Mouse (Mus musculus) hindbrain, embryonic 16.5 days (tissue): ENCODE data around the gene Tcf23. TPM values are rescaled to one million over a fixed set of nuclear protein-coding genes. Genes with fewer than 3 reads are reported as not detected.
"Not testable (repeated sequence)": the region's sequence is repeated elsewhere in the genome, so short reads cannot be mapped to it uniquely, and the experiment has no call there.

Source experiments
- ATAC-seq: fragments of 200-750 bp; cut with Nextera tagmentation; 2 replicates; pipeline ENCODE4 v1.8.0; 2017; ENCODE audit warnings: moderate TSS enrichment, moderate library complexity
- H3K27ac ChIP-seq: fragments of 300-500 bp; sonication (generic); 2 replicates; pipeline ENCODE4 v1.5.1; 2014; ENCODE audit warnings: low read depth, mild to moderate bottlenecking, control low read depth, low read length, moderate library complexity
- H3K27me3 ChIP-seq: fragments of 300-500 bp; sonication (generic); replicated peaks from 2 replicates; pipeline ENCODE4 v1.6.1; 2014; ENCODE audit warnings: low read length; ENCODE audit not compliant: control insufficient read depth, insufficient read depth
- H3K36me3 ChIP-seq: fragments of 300-500 bp; sonication (generic); 2 replicates; pipeline ENCODE4 v1.6.1; 2014; ENCODE audit warnings: mild to moderate bottlenecking, low read length, moderate library complexity, mixed read lengths; ENCODE audit not compliant: control insufficient read depth, insufficient read depth
- H3K4me1 ChIP-seq: fragments of 300-500 bp; sonication (generic); 2 replicates; pipeline ENCODE4 v1.6.1; 2014; ENCODE audit warnings: low read depth, low read length; ENCODE audit not compliant: control insufficient read depth, insufficient read depth
- H3K4me2 ChIP-seq: fragments of 300-500 bp; sonication (generic); 2 replicates; pipeline ENCODE4 v1.6.1; 2014; ENCODE audit warnings: mild to moderate bottlenecking, low read length, control low read depth, moderate library complexity
- H3K4me3 ChIP-seq: fragments of 300-500 bp; sonication (generic); 2 replicates; pipeline ENCODE4 v1.5.1; 2014; ENCODE audit warnings: mild to moderate bottlenecking, low read length, control low read depth, moderate library complexity
- H3K9ac ChIP-seq: fragments of 300-500 bp; sonication (generic); 2 replicates; pipeline ENCODE4 v1.6.1; 2014; ENCODE audit warnings: low read depth, mild to moderate bottlenecking, control low read depth, low read length, moderate library complexity
- H3K9me3 ChIP-seq: fragments of 300-500 bp; sonication (generic); 2 replicates; pipeline ENCODE4 v1.6.1; 2014; ENCODE audit warnings: mild to moderate bottlenecking, low read length, moderate library complexity; ENCODE audit not compliant: control insufficient read depth
- WGBS: fragments of 180-500 bp; shearing (Covaris S2); extraction: QIAGEN DNeasy Blood & Tissue Kit; methylation state at CpG from one replicate; pipeline ENCODE4 v1.1.7; 2014; 5-methylcytosine and 5-hydroxymethylcytosine counted together
- polyA plus RNA-seq: library from polyadenylated mRNA; unstranded; fragments of >200 nt; fragmentation: Nextera tagmentation; extraction: Ambion mirVana; gene quantifications from 2 replicates; pipeline ENCODE4 v1.2.1, GENCODE M21; 2015

Tcf23 gene
- polyA plus RNA-seq, 1 experiment from 2014 or later, result not detected

DNA sequence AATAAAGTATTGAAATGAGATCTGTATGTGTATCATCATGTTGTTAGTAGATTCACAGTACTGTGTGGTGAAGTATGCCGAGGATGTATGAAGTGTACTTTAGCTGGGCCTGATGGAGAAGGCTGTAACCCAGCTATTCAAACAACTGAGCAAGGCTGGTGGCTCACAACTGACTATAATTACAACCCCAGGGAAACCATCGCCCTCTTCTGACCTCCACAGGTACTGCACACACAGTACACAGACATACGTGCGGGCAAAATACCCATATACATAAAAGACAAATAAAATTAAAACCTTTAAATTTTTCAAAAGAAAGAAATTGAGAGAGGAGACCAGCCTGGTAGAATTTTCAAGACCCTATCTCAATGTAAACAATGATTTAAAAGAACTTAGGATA, 33.1 kb downstream of the Tcf23 start:
- Histone ChIP-seq H3K4me1 (no peaks in the 10 kb centered on the region), H3K9me3 (no peaks in the 10 kb centered on the region), H3K4me3 (no peak overlapping the region), H3K27ac (no peak overlapping the region), H3K4me2 (no peak overlapping the region), H3K9ac (no peak overlapping the region), H3K27me3 (no peaks in the 10 kb centered on the region), H3K36me3 (no peaks in the 10 kb centered on the region)
- no peak for ATAC-seq
- WGBS, result 75% methylated on average over 4 of the region's 4 CpGs

DNA sequence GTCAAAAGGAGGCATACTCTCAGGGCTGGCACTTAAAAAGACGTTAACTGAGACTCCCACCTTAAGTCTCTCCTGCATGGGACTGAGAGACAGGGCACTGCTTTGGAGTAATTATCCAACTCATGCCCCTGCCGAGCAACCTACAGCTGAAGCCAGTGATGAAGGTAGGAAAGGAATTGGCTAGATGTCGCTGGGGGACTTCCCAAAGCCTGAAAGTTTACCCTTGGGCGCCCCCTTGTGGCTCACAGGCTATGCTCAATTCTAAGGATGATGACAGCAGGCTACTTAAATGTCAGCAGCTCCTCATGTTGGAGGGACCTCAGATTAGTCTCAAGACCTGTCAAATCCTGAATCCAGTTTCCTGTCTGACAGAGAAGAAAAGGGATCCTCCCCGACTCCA, 35.7 kb downstream of the Tcf23 start:
- Histone ChIP-seq H3K9ac (no peak overlapping the region), H3K4me1 (no peaks in the 10 kb centered on the region), H3K4me3 (no peak overlapping the region), H3K27me3 (no peaks in the 10 kb centered on the region), H3K9me3 (no peaks in the 10 kb centered on the region), H3K4me2 (no peak overlapping the region), H3K36me3 (no peaks in the 10 kb centered on the region), H3K27ac (no peak overlapping the region)
- WGBS, result 10% methylated on average over 5 of the region's 5 CpGs
- peak; percentile 65 for ATAC-seq

DNA sequence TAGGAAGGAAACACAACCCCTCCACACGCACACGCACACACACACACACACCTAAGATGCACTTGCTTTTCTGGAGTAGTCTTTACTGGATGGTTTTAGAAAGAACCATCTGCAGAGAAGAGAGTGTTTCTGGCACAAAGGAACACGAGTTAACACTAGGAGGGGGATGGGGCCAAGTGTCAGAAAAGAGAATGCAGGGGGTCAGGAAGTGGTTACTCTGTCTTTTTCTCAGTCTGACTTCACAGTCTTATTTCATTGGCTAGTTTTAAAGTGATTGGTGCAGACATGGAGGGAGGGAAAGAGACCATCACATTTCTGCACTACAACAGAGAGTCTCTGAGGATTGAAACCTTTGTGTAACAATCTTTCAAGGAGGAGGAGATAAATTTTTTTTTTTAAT, 44.3 kb downstream of the Tcf23 start:
- no peak for ATAC-seq
- WGBS, result 72% methylated on average over 3 of the region's 3 CpGs
- H3K27me3 ChIP-seq, result no peaks in the 10 kb centered on the region
- H3K36me3 ChIP-seq, result no peaks in the 10 kb centered on the region
- H3K4me2 ChIP-seq, result no peak overlapping the region
- no peak overlapping the region for H3K4me3 ChIP-seq
- H3K9me3 ChIP-seq, result no peaks in the 10 kb centered on the region
- no peak overlapping the region for H3K27ac ChIP-seq
- no peak overlapping the region for H3K9ac ChIP-seq
- H3K4me1 ChIP-seq, result no peaks in the 10 kb centered on the region

- Histone ChIP-seq H3K9ac (no peak overlapping the region), H3K4me2 (no peak overlapping the region), H3K4me3 (no peak overlapping the region), H3K27me3 (no peaks in the 10 kb centered on the region), H3K36me3 (no peaks in the 10 kb centered on the region), H3K9me3 (no peaks in the 10 kb centered on the region), H3K27ac (no peak overlapping the region), H3K4me1 (no peaks in the 10 kb centered on the region)
- WGBS, result 80% methylated on average over 2 of the region's 2 CpGs
- ATAC-seq, result no peak
Observed at GRCm38 (mm10) chr5:31015913-31016312, 47.5 kb downstream of the Tcf23 start.

- not testable (repeated sequence) for H3K4me1 ChIP-seq, H3K27ac ChIP-seq, H3K4me2 ChIP-seq, H3K9me3 ChIP-seq, H3K4me3 ChIP-seq, H3K36me3 ChIP-seq, H3K9ac ChIP-seq, ATAC-seq, H3K27me3 ChIP-seq
- WGBS, result 88% methylated on average over 4 of the region's 5 CpGs
Observed at GRCm38 (mm10) chr5:31021790-31022189, 53.3 kb downstream of the Tcf23 start.

GRCm38 (mm10) chr5:31022690-31023089, 54.2 kb downstream of the Tcf23 start:
- no peaks in the 10 kb centered on the region for H3K4me1 ChIP-seq
- H3K4me2 ChIP-seq, result no peak overlapping the region
- H3K36me3 ChIP-seq, result no peaks in the 10 kb centered on the region
- H3K9me3 ChIP-seq, result no peaks in the 10 kb centered on the region
- H3K9ac ChIP-seq, result no peak overlapping the region
- no peaks in the 10 kb centered on the region for H3K27me3 ChIP-seq
- ATAC-seq, result no peak
- WGBS, result 41% methylated on average over 1 of the region's 1 CpGs
- H3K27ac ChIP-seq, result no peak overlapping the region
- H3K4me3 ChIP-seq, result no peak overlapping the region

GRCm38 (mm10) chr5:31023254-31023653, 54.8 kb downstream of the Tcf23 start:
- H3K36me3 ChIP-seq, result no peaks in the 10 kb centered on the region
- WGBS, result 5% methylated on average over 4 of the region's 4 CpGs
- no peaks in the 10 kb centered on the region for H3K4me1 ChIP-seq
- no peak for ATAC-seq
- H3K4me2 ChIP-seq, result no peak overlapping the region
- no peaks in the 10 kb centered on the region for H3K27me3 ChIP-seq
- no peak overlapping the region for H3K4me3 ChIP-seq
- H3K27ac ChIP-seq, result no peak overlapping the region
- H3K9ac ChIP-seq, result no peak overlapping the region
- no peaks in the 10 kb centered on the region for H3K9me3 ChIP-seq

GRCm38 (mm10) chr5:31024641-31025040, 56.2 kb downstream of the Tcf23 start:
- ATAC-seq, result no peak
- H3K4me3 ChIP-seq, result no peak overlapping the region
- H3K27me3 ChIP-seq, result no peaks in the 10 kb centered on the region
- no peaks in the 10 kb centered on the region for H3K4me1 ChIP-seq
- no peaks in the 10 kb centered on the region for H3K36me3 ChIP-seq
- no peak overlapping the region for H3K9ac ChIP-seq
- no peaks in the 10 kb centered on the region for H3K9me3 ChIP-seq
- no peak overlapping the region for H3K27ac ChIP-seq
- H3K4me2 ChIP-seq, result no peak overlapping the region
